Mouse (Mus musculus) small intestine, adult 2 months (tissue): ENCODE data around the gene Krt2.

Source experiments
- CTCF ChIP-seq: fragments of 200-500 bp; IDR thresholded peaks from 2 replicates; pipeline ENCODE4 v1.5.1; 2012; ENCODE audit warnings: low read depth, mild to moderate bottlenecking, control low read depth, inconsistent platforms, low read length, moderate library complexity, mixed read lengths; ENCODE audit not compliant: insufficient replicate concordance, insufficient read length; ENCODE audit errors: extremely low read depth
- POLR2A ChIP-seq: fragments of 200-500 bp; IDR thresholded peaks from 2 replicates; pipeline ENCODE4 v1.6.1; 2012; ENCODE audit warnings: low read depth, mild to moderate bottlenecking, control low read depth, inconsistent platforms, low read length, moderate library complexity

- TF ChIP-seq CTCF (no peak), POLR2A (no peak)
Measured at GRCm38 (mm10) chr15:101802296-101802835, 15.6 kb downstream of the Krt2 start, which contains the start of gene Krt73.
